Mouse (Mus musculus) retina, embryonic 14.5 days (tissue): ENCODE measurements around the gene Csrp3.

Experiments used
- DNase-seq: peaks from one replicate; pipeline ENCODE4 v3.0.0-alpha.2; 2015; ENCODE audit warnings: low spot score

Gene Csrp3

GRCm38 (mm10) chr7:48867576-48867975 lies 19.7 kb upstream of the Csrp3 start:
- DNase-seq, result no peak

DNA sequence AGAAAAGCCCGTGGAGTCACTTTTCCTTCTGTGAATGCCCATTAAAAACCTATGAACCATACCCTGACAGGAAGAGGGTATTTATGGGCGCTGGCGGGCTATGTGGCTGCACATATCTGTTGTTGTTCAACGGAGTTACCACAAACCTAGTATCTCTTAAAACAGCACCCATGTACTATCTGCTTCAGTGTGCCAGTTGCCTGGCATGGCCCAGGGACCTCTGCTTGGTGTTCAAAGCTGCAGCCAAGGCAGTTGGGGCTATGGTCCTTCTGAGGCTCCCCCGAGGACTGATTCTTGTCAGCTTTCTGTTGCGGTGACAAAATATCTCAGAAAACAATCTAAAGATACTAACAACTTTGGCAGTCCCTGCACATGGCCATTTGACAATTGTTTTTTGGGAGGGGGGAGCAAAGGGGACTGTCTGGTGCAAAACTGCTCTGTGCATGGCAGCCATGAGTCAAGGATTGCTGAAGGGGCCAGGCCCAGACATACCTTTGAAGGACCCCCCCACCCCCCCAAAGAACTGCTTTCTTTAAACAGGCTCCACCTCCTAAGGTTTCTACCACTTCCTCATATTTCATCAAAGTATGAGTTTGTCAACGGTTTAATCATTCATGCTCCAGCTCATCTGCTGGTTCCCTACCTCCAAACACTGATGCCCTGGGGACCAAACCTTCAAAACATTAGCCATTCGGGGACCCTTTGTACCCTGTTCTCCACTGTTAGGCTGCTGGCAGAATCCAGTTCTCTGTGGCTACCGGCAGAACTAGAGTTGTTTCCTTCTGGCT lies 17.0 kb upstream of the Csrp3 start:
- DNase-seq, result no peak

DNA sequence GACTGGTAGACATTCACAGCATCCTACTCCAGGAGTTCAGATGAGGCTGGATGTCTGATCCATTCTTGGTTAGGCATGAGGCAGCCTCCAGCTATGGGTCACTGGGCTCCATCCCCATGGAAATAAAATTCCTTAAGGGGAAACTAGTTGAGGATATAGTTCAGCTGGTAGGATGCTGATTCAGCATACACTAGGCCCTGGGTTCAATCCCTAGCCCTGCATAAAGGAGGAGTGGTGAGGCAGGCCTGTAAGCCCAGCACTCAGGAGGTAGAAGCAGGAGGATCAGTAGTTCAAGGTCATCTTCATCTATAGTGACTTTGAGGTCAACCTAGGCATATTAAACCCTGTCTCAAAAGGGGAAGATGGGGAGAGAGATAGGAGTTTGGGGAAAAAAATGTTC lies 16.4 kb upstream of the Csrp3 start:
- DNase-seq, result no peak

GRCm38 (mm10) chr7:48861796-48862195 lies 14.0 kb upstream of the Csrp3 start:
- no peak for DNase-seq

DNA sequence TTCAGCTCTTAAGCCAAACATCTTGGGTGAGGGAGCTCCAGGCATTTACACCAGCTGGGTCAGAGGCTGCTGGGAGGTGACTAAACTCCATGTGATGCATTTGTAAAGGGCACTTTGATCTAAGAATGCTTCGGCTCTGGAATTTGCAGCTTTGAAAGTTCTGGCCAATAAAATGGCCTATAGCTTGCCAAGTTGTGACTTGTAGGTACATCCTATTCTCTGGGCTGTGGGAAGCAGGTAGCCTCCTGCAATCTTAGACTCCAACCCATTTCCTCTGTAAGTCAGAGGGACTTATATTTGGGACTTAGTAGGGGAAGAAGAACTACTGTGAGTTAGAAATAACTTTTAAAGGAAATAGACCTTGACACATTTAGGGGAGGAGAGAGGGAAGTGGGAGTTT lies 13.1 kb upstream of the Csrp3 start:
- DNase-seq, result no peak

DNA sequence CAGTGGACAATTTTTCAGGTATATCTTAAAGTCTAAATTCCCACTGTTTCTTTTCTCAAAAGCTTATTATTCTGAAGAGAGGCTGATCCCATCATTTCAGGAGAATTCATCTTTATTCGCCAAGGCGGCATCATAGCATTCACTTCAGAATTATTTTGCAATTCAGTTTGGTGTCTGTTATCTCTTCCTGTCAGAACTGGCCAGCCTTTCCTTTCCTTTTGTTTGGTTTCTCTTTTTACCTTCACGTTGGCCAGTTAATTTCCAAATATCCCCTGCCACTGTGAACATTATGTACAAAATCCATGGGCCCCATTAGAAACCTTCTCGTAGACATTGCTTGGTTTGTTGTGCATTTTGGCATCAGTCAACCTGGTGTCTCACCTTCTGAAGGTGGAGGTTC lies 11.5 kb upstream of the Csrp3 start:
- no peak for DNase-seq

- no peak for DNase-seq
Measured at GRCm38 (mm10) chr7:48858257-48858656, 10.4 kb upstream of the Csrp3 start.

GRCm38 (mm10) chr7:48855461-48855860 lies 7.6 kb upstream of the Csrp3 start:
- DNase-seq, result no peak

GRCm38 (mm10) chr7:48853496-48853895 lies 5.7 kb upstream of the Csrp3 start:
- no peak for DNase-seq

DNA sequence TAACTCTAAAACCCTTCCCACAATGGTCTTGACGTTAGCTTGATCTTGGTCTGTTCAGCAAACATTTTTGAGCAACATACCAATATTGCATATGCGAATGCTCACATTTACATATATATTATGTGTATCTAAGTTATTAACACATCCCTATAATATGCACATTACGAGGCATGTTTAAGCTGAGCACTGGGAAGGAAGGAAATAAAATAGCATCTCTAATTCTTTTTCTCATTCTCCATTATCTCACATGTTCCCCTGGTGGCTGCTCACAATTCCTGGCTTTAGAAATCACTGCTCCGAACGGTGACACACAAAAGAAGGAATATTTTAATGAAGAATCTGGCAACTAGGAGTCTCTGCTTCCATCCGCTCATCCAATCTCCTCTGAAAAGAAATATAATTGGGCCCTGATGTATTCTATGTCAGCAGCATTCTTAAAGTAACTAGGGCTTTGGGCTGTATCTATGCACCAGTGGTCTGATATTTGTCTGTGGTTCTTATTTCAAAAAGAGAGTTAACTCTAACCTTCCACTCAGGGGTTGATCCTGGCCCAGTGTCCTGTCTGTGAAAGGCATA lies 3.8 kb upstream of the Csrp3 start:
- no peak for DNase-seq

GRCm38 (mm10) chr7:48846755-48847154 lies 1.1 kb downstream of the Csrp3 start:
- no peak for DNase-seq

GRCm38 (mm10) chr7:48845213-48845973 lies 2.4 kb downstream of the Csrp3 start:
- no peak for DNase-seq

DNA sequence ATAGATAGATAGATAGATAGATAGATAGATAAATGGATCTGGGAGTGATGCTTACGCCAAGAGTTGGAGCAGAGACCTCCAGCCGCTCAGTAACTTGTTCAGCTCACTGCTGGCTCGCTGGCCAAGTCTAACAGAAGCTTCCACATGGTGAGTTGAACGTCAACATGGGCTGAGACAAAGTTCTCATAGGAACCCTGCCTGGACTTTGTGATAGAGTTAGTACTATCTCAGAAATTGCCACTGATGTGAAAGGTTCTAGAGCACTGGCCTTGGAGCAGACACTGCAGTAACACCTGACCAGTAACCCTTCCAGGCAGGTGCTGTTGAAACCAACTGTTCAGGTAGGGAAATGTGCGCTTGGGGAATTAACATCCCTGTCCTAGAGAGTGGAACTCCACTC lies 4.3 kb downstream of the Csrp3 start:
- no peak for DNase-seq

DNA sequence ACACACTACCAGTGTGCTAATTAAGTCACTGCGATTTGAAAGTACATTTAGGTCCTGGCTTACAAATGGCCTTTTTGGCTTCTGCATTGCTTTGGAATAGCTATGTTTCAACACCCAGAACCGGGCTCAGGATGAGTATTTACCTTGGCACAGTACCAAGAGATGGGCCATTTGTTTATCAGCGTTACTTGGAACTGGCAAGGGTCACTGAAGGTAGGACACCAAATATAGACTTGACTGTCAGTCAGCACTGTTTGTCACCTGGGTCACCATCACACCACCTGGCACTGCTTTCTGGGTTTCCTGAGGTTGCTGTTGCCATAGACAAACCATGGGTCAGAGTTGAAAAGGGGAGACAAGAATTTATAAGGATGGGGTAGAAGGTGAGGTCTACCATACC lies 5.5 kb downstream of the Csrp3 start:
- no peak for DNase-seq

DNA sequence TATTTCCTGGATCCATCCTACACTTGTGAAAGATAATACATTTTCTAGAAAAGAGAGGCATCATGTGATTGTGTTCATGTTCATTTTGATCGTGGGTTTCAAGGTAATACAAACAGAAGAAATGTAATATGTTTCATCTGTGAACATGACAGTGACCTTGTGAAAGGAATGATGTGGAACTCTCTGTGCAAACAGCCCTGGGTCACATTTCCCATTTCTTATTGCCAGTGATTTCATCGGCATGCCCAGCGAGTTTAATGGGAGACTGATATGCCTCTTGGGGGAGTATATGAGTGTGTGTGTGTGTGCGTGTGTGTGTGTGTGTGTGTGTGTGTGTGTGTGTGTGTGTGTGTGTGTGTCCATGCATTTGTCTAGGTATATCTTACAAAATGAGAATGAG lies 6.3 kb downstream of the Csrp3 start:
- DNase-seq, result no peak

DNA sequence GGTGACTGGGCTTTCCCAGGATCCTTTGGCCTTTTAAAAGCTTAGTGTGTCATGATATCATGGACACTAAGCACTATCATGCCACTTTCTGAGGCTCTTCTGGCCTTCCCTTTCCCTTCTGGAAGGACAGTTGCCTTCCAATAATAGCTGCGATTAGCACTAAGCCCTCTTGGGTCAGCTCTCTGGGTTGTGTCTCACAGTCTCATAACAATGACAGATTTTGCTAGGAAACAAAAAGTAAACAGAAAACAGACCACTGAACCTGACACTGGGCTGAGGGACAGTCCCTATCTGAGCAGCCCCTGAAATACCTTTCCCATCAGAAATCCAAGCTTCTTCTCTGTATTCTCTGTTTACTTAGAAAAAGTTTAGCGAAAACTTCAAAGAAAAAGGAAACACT lies 7.3 kb downstream of the Csrp3 start:
- peak; percentile 2 for DNase-seq

DNA sequence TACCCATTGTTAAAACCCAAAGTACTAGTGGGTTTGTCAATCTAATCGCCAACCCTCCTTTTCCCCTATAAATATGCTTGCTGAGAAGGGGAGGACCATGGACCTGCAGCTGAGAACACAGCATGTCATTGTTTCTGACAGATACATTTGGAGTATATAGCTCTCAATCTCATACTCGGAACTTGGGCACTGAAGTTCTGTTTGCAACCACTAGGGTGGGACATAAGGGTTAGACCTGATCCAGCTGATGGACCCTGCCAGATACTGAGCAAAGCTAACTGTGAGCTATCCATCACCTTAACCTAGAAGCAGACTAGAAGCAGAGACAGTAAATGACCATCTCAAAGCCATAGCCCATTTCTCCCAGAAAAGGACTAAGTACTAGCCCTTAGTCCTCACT lies 9.4 kb downstream of the Csrp3 start:
- DNase-seq, result no peak

- DNase-seq, result no peak
Measured at GRCm38 (mm10) chr7:48836949-48837348, 10.9 kb downstream of the Csrp3 start.

- peak; percentile 13 for DNase-seq
Measured at GRCm38 (mm10) chr7:48834989-48835626, 12.7 kb downstream of the Csrp3 start.

DNA sequence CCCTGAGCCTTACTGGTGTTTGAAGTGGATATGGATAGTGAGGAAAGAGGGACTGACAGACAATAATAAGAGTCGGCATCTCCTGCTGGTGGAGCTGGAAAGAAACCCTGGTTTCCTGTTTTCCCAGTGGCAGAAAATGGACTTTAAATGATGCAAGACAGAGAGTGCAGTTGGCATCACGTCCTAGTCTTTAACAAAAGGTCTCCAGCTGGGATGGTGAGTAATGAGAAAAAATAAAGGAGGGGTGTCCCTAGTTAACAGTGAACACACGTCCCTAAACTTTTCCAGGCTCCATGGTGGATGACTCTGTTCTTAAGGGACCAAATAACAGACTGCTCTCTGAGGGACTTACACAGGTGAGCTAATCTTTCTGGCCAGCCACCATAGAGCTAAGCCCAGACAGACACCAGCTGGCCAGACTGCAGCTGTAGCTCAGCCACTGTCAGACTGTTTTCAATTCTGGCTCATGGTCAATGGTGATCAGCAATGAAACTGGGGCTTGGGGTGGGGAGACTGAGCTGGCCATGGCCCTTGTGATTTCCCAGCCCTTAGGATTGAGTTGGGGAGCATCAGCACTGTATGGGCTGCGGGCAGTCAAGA lies 13.4 kb downstream of the Csrp3 start:
- DNase-seq, result peak; percentile 14

GRCm38 (mm10) chr7:48832735-48833134 lies 15.1 kb downstream of the Csrp3 start:
- no peak for DNase-seq

- no peak for DNase-seq
Measured at GRCm38 (mm10) chr7:48830395-48830794, 17.4 kb downstream of the Csrp3 start.
